Mouse (Mus musculus): ENCODE measurements around the gene Nfia. TPM values are rescaled to one million over a fixed set of nuclear protein-coding genes. Genes with fewer than 3 reads are reported as not detected.

The Nfia gene
- total RNA-seq, 1 experiment from 2014 or later = 16.9 TPM

GRCm38 (mm10) chr4:97923876-97924316, 151.4 kb downstream of the Nfia start:
- ATAC-seq (replicated peaks in 1 of 2; ENCODE audit: insufficient read depth in 1 of 2, low FRiP score in 2 of 2, low TSS enrichment in 1 of 2, low read depth in 1 of 2, poor library complexity in 2 of 2, severe bottlenecking in 2 of 2) = no peak

- ATAC-seq (replicated peaks in 1 of 2; ENCODE audit: insufficient read depth in 1 of 2, low FRiP score in 2 of 2, low TSS enrichment in 1 of 2, low read depth in 1 of 2, poor library complexity in 2 of 2, severe bottlenecking in 2 of 2) = no peak
Measured at GRCm38 (mm10) chr4:97924414-97924813, 151.9 kb downstream of the Nfia start.

- ATAC-seq (replicated peaks in 1 of 2; ENCODE audit: insufficient read depth in 1 of 2, low FRiP score in 2 of 2, low TSS enrichment in 1 of 2, low read depth in 1 of 2, poor library complexity in 2 of 2, severe bottlenecking in 2 of 2) = no peak
Measured at GRCm38 (mm10) chr4:97924855-97925254, 152.3 kb downstream of the Nfia start.

- no peak for ATAC-seq (replicated peaks in 1 of 2; ENCODE audit: insufficient read depth in 1 of 2, low FRiP score in 2 of 2, low TSS enrichment in 1 of 2, low read depth in 1 of 2, poor library complexity in 2 of 2, severe bottlenecking in 2 of 2)
Measured at GRCm38 (mm10) chr4:97925644-97926043, 153.1 kb downstream of the Nfia start.

GRCm38 (mm10) chr4:97926607-97927308, 154.2 kb downstream of the Nfia start:
- ATAC-seq (replicated peaks in 1 of 2; ENCODE audit: insufficient read depth in 1 of 2, low FRiP score in 2 of 2, low TSS enrichment in 1 of 2, low read depth in 1 of 2, poor library complexity in 2 of 2, severe bottlenecking in 2 of 2) = peak; percentile 46 to 51

GRCm38 (mm10) chr4:97927309-97927656, 154.7 kb downstream of the Nfia start:
- no peak for ATAC-seq (replicated peaks in 1 of 2; ENCODE audit: insufficient read depth in 1 of 2, low FRiP score in 2 of 2, low TSS enrichment in 1 of 2, low read depth in 1 of 2, poor library complexity in 2 of 2, severe bottlenecking in 2 of 2)

GRCm38 (mm10) chr4:97936371-97936770, 163.8 kb downstream of the Nfia start:
- ATAC-seq (replicated peaks in 1 of 2; ENCODE audit: insufficient read depth in 1 of 2, low FRiP score in 2 of 2, low TSS enrichment in 1 of 2, low read depth in 1 of 2, poor library complexity in 2 of 2, severe bottlenecking in 2 of 2) = 0 out of 4 replicates have a peak, but pooled peaks of 1 of the 2 experiments have one; percentile 27

- no peak for ATAC-seq (replicated peaks in 1 of 2; ENCODE audit: insufficient read depth in 1 of 2, low FRiP score in 2 of 2, low TSS enrichment in 1 of 2, low read depth in 1 of 2, poor library complexity in 2 of 2, severe bottlenecking in 2 of 2)
Measured at GRCm38 (mm10) chr4:97936912-97937311, 164.4 kb downstream of the Nfia start.

- ATAC-seq (replicated peaks in 1 of 2; ENCODE audit: insufficient read depth in 1 of 2, low FRiP score in 2 of 2, low TSS enrichment in 1 of 2, low read depth in 1 of 2, poor library complexity in 2 of 2, severe bottlenecking in 2 of 2) = no peak
Measured at GRCm38 (mm10) chr4:97939492-97939891, 167.0 kb downstream of the Nfia start.

- ATAC-seq (replicated peaks in 1 of 2; ENCODE audit: insufficient read depth in 1 of 2, low FRiP score in 2 of 2, low TSS enrichment in 1 of 2, low read depth in 1 of 2, poor library complexity in 2 of 2, severe bottlenecking in 2 of 2) = no peak
Measured at GRCm38 (mm10) chr4:97939920-97940520, 167.5 kb downstream of the Nfia start.

GRCm38 (mm10) chr4:97941616-97942015, 169.1 kb downstream of the Nfia start:
- no peak for ATAC-seq (replicated peaks in 1 of 2; ENCODE audit: insufficient read depth in 1 of 2, low FRiP score in 2 of 2, low TSS enrichment in 1 of 2, low read depth in 1 of 2, poor library complexity in 2 of 2, severe bottlenecking in 2 of 2)

- ATAC-seq (replicated peaks in 1 of 2; ENCODE audit: insufficient read depth in 1 of 2, low FRiP score in 2 of 2, low TSS enrichment in 1 of 2, low read depth in 1 of 2, poor library complexity in 2 of 2, severe bottlenecking in 2 of 2) = no peak
Measured at GRCm38 (mm10) chr4:97944309-97944708, 171.8 kb downstream of the Nfia start.

GRCm38 (mm10) chr4:97947484-97947883, 174.9 kb downstream of the Nfia start:
- ATAC-seq (replicated peaks in 1 of 2; ENCODE audit: insufficient read depth in 1 of 2, low FRiP score in 2 of 2, low TSS enrichment in 1 of 2, low read depth in 1 of 2, poor library complexity in 2 of 2, severe bottlenecking in 2 of 2) = no peak

- no peak for ATAC-seq (replicated peaks in 1 of 2; ENCODE audit: insufficient read depth in 1 of 2, low FRiP score in 2 of 2, low TSS enrichment in 1 of 2, low read depth in 1 of 2, poor library complexity in 2 of 2, severe bottlenecking in 2 of 2)
Measured at GRCm38 (mm10) chr4:97948250-97948649, 175.7 kb downstream of the Nfia start.

GRCm38 (mm10) chr4:97950341-97951071, 178.0 kb downstream of the Nfia start:
- ATAC-seq (replicated peaks in 1 of 2; ENCODE audit: insufficient read depth in 1 of 2, low FRiP score in 2 of 2, low TSS enrichment in 1 of 2, low read depth in 1 of 2, poor library complexity in 2 of 2, severe bottlenecking in 2 of 2) = no peak

GRCm38 (mm10) chr4:97953886-97954285, 181.4 kb downstream of the Nfia start:
- no peak for ATAC-seq (replicated peaks in 1 of 2; ENCODE audit: insufficient read depth in 1 of 2, low FRiP score in 2 of 2, low TSS enrichment in 1 of 2, low read depth in 1 of 2, poor library complexity in 2 of 2, severe bottlenecking in 2 of 2)

- no peak for ATAC-seq (replicated peaks in 1 of 2; ENCODE audit: insufficient read depth in 1 of 2, low FRiP score in 2 of 2, low TSS enrichment in 1 of 2, low read depth in 1 of 2, poor library complexity in 2 of 2, severe bottlenecking in 2 of 2)
Measured at GRCm38 (mm10) chr4:97958121-97958520, 185.6 kb downstream of the Nfia start.

GRCm38 (mm10) chr4:97962856-97963255, 190.3 kb downstream of the Nfia start:
- no peak for ATAC-seq (replicated peaks in 1 of 2; ENCODE audit: insufficient read depth in 1 of 2, low FRiP score in 2 of 2, low TSS enrichment in 1 of 2, low read depth in 1 of 2, poor library complexity in 2 of 2, severe bottlenecking in 2 of 2)
